Mouse (Mus musculus) liver, embryonic 16.5 days (tissue): ENCODE measurements at regions not wholly inside any gene's neighbourhood (a gene's known extent, or its start where the extent isn't known, plus 50 kb on each side); places are given as distances from the start of the nearest gene placed in this dataset.

Experiments used
- ATAC-seq: fragments of 200-750 bp; cut with Nextera tagmentation; 2 replicates; pipeline ENCODE4 v1.8.0; 2017; ENCODE audit warnings: low read depth, mild to moderate bottlenecking, moderate number of reproducible peaks, moderate library complexity
- H3K27ac ChIP-seq: fragments of 300-500 bp; sonication (generic); 2 replicates; pipeline ENCODE4 v1.5.1; 2014; ENCODE audit warnings: mild to moderate bottlenecking, low read length
- H3K27me3 ChIP-seq: fragments of 300-500 bp; sonication (generic); 2 replicates; pipeline ENCODE4 v1.6.1; 2014; ENCODE audit warnings: low read depth, low read length, mixed read lengths; ENCODE audit not compliant: control insufficient read depth, insufficient read depth
- H3K36me3 ChIP-seq: fragments of 300-500 bp; sonication (generic); 2 replicates; pipeline ENCODE4 v1.6.1; 2014; ENCODE audit warnings: mild to moderate bottlenecking; ENCODE audit not compliant: control insufficient read depth, insufficient read depth
- H3K4me1 ChIP-seq: fragments of 300-500 bp; sonication (generic); 2 replicates; pipeline ENCODE4 v1.6.1; 2014; ENCODE audit warnings: low read depth, low read length, mixed read lengths; ENCODE audit not compliant: control insufficient read depth
- H3K4me2 ChIP-seq: fragments of 300-500 bp; sonication (generic); 2 replicates; pipeline ENCODE4 v1.6.1; 2014; ENCODE audit warnings: low read depth, low read length, mixed read lengths
- H3K4me3 ChIP-seq: fragments of 300-500 bp; sonication (generic); 2 replicates; pipeline ENCODE4 v1.5.1; 2014; ENCODE audit warnings: low read depth, mild to moderate bottlenecking, low read length
- H3K9ac ChIP-seq: fragments of 300-500 bp; sonication (generic); 2 replicates; pipeline ENCODE4 v1.6.1; 2014; ENCODE audit warnings: low read depth, low read length
- H3K9me3 ChIP-seq: fragments of 300-500 bp; sonication (generic); replicated peaks from 2 replicates; pipeline ENCODE4 v1.6.1; 2016; ENCODE audit warnings: low read length; ENCODE audit not compliant: control insufficient read depth
- WGBS: fragments of 180-500 bp; shearing (Covaris S2); extraction: QIAGEN DNeasy Blood & Tissue Kit; methylation state at CpG from one replicate; pipeline ENCODE4 v1.1.7; 2014; ENCODE audit not compliant: insufficient replicate concordance; 5-methylcytosine and 5-hydroxymethylcytosine counted together

DNA sequence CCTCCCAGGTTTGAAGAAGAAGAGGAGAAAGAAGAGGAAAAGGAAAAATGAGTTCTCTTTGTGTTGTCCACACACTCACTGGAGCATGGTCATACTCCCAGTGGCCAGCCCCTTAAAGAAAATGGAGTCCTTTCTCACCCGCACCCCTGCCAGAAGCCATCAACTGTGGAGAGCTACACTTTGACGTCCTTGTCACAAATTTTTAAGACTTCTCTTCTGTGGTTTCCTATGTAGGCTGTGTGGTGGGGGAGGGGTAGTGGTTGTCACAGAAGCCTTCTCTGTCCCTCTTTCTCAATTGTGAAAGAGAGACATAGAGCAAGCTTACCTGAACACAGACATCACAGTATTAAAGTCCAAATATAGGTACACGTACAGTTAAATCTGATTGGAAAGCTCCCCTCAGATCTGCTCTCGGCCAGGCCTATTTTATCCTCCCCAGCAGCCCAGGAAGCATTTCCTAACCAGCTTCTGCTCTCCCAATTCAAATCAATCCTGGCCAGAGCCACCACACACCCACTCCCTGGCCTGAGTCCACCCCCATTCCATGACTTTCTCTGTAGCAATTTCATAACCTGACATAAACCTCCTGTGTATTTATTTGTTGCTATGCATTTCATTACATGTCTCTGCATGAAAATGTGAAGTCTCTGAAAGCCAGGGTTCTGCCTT, 192.3 kb upstream of the Mctp2 start:
- Histone ChIP-seq H3K9ac (no peak overlapping the region), H3K27ac (no peak overlapping the region), H3K36me3 (no peaks in the 10 kb centered on the region), H3K4me2 (no peak overlapping the region), H3K9me3 (no peaks in the 10 kb centered on the region), H3K4me1 (no peaks in the 10 kb centered on the region), H3K27me3 (no peaks in the 10 kb centered on the region), H3K4me3 (no peak overlapping the region)
- 24% methylated on average over 4 of the region's 4 CpGs for WGBS
- no peak for ATAC-seq

DNA sequence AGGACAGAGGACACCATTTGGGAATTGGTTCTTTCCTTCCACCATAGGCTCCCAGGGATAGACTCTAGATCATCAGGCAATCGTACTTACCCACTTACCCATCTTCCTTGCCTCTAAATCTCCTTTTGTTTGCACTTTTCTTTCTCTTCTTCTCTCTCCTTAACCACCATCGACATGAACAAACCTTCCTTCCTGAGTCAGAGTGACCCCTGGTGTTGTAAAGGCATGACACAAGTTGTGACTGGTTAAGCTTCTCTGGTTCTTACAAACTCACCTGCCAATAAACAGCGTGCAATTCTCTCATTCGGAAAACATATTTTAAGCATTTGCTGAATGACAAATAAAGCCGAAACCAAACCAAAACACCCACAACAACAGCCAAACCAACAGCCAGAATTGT, 193.4 kb upstream of the Mctp2 start:
- no peak overlapping the region for H3K4me2 ChIP-seq
- no peak for ATAC-seq
- H3K36me3 ChIP-seq = no peaks in the 10 kb centered on the region
- H3K9me3 ChIP-seq = no peaks in the 10 kb centered on the region
- no peaks in the 10 kb centered on the region for H3K4me1 ChIP-seq
- 62% methylated on average over 5 of the region's 5 CpGs for WGBS
- no peak overlapping the region for H3K4me3 ChIP-seq
- no peaks in the 10 kb centered on the region for H3K27me3 ChIP-seq
- H3K9ac ChIP-seq = no peak overlapping the region
- H3K27ac ChIP-seq = no peak overlapping the region

DNA sequence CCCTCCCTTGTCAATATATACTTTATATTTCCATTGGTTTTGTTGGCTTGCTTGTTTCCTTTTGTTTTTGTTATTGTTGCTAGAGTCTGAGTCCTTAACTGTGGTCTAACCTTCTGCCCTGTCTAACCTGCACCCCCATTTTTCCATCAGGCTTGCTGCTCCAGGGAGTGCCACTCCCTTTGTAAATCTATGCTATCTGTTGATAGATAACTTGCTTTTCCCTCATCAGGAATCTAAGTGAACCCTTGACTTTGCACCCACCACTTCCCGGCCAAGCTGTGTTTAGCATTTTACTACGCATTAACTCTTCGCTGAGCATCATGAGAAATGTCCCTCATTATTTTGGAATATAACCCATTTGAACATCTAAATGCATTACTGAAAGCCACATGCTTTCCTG, 193.8 kb upstream of the Mctp2 start:
- Histone ChIP-seq H3K9ac (no peak overlapping the region), H3K36me3 (no peaks in the 10 kb centered on the region), H3K4me2 (no peak overlapping the region), H3K9me3 (no peaks in the 10 kb centered on the region), H3K27me3 (no peaks in the 10 kb centered on the region), H3K4me1 (no peaks in the 10 kb centered on the region), H3K4me3 (no peak overlapping the region), H3K27ac (no peak overlapping the region)
- 73% methylated on average over 3 of the region's 3 CpGs for WGBS
- ATAC-seq = no peak

DNA sequence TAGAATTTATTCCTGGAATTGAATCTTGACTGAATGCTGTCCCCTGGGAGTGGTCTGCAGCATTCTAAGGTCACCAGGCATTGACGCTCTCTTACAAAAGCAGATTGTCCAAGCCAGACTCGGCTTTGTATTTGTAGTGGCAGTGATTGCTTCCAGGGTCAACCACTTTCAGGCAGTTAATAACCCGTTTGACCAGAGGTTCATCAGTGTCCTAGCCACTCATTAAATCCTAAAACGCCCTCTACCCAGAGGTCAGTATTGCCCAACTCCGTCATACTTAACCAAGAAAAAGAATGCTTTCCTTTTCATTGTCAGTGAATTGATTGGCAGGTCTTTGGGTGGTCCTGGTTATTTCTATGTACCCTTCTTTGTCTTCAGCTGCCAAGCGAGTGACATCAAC, 194.6 kb upstream of the Mctp2 start:
- ATAC-seq = no peak
- Histone ChIP-seq H3K4me2 (no peak overlapping the region), H3K4me3 (no peak overlapping the region), H3K4me1 (no peaks in the 10 kb centered on the region), H3K27me3 (no peaks in the 10 kb centered on the region), H3K36me3 (no peaks in the 10 kb centered on the region), H3K27ac (no peak overlapping the region), H3K9me3 (no peaks in the 10 kb centered on the region), H3K9ac (no peak overlapping the region)
- WGBS = 57% methylated on average over 6 of the region's 6 CpGs

DNA sequence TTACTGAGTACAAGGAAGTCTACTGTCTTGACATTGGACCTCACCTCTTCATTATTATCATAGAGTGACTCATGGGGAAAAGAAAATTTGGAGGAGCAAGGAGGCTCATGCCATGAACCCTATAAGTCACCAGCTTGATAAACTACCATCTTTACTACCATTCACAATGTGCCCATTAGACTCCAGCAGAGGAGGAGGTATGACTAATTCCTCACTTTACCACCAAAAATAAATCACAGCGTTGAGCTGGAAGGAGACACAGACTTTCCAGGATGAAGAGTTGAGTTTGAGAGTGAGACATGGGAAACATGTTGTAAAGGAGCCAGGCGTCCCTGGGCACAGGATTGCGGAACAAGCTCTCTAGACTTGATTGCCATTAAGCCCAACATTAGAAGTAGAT, 195.0 kb upstream of the Mctp2 start:
- H3K27me3 ChIP-seq = no peaks in the 10 kb centered on the region
- 68% methylated on average over 3 of the region's 3 CpGs for WGBS
- H3K4me2 ChIP-seq = no peak overlapping the region
- no peaks in the 10 kb centered on the region for H3K9me3 ChIP-seq
- no peaks in the 10 kb centered on the region for H3K4me1 ChIP-seq
- no peak overlapping the region for H3K9ac ChIP-seq
- ATAC-seq = no peak
- H3K36me3 ChIP-seq = no peaks in the 10 kb centered on the region
- no peak overlapping the region for H3K27ac ChIP-seq
- H3K4me3 ChIP-seq = no peak overlapping the region

DNA sequence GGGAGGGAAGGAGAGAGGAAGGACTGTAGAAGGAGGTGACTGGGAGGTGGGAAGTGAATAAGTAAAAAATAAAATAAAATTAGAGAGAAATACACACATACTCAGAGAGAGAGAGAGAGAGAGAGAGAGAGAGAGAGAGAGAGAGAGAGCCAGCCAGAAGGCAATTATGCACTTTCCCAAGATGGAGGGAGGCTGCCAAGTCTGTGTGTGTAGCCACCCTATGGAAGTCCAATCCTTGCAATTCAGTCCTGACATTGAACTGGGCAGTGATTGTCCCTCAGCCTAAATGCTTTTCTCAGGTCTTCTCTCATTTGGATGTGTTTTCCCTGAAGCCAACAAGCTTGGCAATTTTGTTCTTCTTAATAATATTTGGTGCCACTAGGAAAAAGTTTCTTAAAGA, 197.3 kb upstream of the Mctp2 start:
- Histone ChIP-seq H3K9ac (no peak overlapping the region), H3K4me3 (no peak overlapping the region)
- ATAC-seq = no peak

DNA sequence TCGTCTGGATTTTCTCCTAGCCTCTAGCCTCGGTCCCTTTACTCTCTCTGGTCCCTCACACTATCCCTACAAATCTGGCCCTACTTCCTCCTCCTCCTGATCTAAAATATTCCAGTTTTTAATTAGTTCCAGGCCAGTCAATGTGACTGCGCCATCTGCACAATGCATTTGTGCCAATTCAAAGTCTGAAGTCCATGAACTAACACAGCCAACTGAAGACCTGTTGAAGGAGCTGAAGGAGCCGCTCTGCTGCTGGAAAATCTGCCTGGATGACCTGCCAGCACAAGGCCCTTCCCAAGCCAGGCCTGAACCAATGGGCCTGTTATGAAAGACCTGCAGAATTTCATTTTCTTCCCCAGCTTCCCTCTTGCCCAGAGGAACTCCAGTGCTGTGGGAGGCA, 197.9 kb upstream of the Mctp2 start:
- H3K27ac ChIP-seq = no peak overlapping the region
- 57% methylated on average over 4 of the region's 4 CpGs for WGBS
- no peak overlapping the region for H3K4me3 ChIP-seq

More for the DNA sequence above, 197.3 kb upstream of the Mctp2 start:
- Histone ChIP-seq H3K9me3 (no peaks in the 10 kb centered on the region), H3K36me3 (no peaks in the 10 kb centered on the region), H3K27ac (no peak overlapping the region), H3K4me2 (no peak overlapping the region), H3K27me3 (no peaks in the 10 kb centered on the region), H3K4me1 (no peaks in the 10 kb centered on the region)

DNA sequence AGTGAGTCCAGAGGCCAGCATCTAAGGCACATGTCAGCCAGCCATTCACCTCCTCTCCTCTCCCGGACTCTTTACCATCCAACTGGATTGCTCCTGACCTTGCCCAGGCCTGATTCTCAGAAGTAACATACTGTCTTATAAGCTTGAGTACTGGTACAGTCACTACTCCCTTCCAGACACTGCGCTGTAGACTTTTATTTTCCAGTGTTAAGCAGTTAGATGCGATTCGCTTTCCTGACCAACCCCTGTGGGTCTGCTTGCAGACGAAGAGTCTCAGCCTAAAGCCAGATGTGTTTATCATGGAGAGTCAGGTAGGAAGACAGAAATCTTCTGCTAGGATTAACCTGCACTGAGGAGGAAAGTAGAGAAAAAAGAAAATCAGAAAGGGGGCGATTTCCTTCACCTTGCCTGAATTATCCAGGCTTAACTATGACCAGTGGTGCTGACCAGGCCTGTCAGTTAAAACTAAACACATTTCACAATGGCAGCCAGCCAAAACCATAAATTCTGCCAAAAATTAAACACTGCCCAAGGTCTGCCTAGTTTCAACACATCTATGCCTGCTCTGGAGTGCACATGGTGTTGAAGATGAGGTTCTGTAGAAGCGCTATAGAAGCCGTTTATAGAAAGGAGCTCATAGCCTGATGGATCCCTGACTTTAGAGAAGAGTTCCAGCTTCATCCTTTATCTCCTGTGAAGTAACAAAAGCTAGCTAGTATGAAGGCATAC, 199.5 kb upstream of the Mctp2 start:
- Histone ChIP-seq H3K4me1 (no peaks in the 10 kb centered on the region), H3K4me3 (no peak overlapping the region), H3K27me3 (no peaks in the 10 kb centered on the region), H3K27ac (no peak overlapping the region), H3K9ac (no peak overlapping the region), H3K4me2 (no peak overlapping the region), H3K36me3 (no peaks in the 10 kb centered on the region), H3K9me3 (no peaks in the 10 kb centered on the region)
- no peak for ATAC-seq
- WGBS = 67% methylated on average over 8 of the region's 8 CpGs

More for the DNA sequence above, 197.9 kb upstream of the Mctp2 start:
- no peak overlapping the region for H3K9ac ChIP-seq
- H3K36me3 ChIP-seq = no peaks in the 10 kb centered on the region
- no peak overlapping the region for H3K4me2 ChIP-seq
- no peaks in the 10 kb centered on the region for H3K4me1 ChIP-seq
- H3K9me3 ChIP-seq = no peaks in the 10 kb centered on the region
- no peak for ATAC-seq
- H3K27me3 ChIP-seq = no peaks in the 10 kb centered on the region

DNA sequence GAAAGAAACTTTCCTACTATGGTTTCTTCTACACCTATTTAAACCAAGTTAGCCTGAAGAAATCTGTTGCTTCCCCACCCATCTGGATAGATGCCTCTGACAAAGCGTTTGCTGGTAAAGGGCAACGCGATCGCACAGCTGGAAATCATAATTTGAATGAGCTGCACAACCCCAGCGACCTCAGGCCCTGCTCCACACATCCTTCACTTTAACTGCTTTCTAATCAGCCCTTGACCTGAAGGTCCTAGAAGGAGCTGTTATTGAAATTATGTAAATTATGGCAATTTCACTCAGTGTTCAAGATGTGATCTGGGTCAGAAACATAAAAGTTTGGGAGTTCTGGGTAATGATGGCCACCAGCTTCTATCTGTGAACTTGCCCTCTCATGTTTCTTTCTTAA, 201.5 kb upstream of the Mctp2 start:
- no peak for ATAC-seq
- no peaks in the 10 kb centered on the region for H3K36me3 ChIP-seq

More for the DNA sequence above, 201.5 kb upstream of the Mctp2 start:
- Histone ChIP-seq H3K9me3 (no peaks in the 10 kb centered on the region), H3K9ac (no peak overlapping the region), H3K4me3 (no peak overlapping the region), H3K4me2 (no peak overlapping the region), H3K27me3 (no peaks in the 10 kb centered on the region), H3K4me1 (no peaks in the 10 kb centered on the region), H3K27ac (no peak overlapping the region)
- 67% methylated on average over 5 of the region's 5 CpGs for WGBS
